Mouse (Mus musculus): ENCODE measurements around the gene Hemgn.

Gene Hemgn

GRCm38 (mm10) chr4:46359539-46360253 is 53.6 kb downstream of the Hemgn start:
- no peak for DNase-seq (ENCODE audit: low read depth, low spot score)

DNA sequence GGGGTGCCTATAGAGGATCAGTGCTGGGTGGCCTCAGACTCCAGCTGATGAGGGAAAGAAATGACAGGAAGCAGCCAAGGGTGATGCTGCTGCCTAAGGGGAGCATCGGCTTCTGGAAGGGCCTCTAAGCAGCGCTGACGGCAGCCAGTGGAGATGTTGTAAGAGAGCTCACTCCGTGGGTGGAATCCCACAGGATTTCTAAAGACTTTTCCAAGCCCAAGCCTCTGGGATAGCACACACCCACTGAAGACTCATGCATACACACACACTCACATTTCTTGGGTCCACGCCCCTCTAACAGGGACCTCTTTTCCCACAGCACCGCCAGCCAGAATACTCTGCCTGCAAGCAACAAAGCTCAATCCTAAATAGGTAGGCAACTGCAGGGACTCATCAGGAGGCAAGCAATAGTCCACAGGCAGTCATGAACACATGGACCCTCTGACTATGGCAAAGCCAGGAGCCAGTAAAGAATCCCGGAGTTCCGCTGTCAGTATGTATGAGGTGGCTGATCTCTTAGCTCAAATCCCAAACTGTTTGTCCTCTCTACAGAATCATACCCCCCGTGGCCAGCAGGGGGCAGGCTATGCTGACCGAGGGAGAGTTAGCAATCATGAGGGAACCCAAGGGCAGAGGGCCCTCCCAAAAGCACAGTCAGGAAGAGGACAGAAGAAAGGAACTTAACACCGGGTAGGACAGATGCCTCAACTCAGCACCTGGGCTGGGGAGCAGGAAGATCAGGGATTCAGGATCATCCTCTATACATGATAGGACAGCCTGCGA is 56.8 kb downstream of the Hemgn start:
- no peak for DNase-seq (ENCODE audit: low read depth, low spot score)

- no peak for DNase-seq (ENCODE audit: low read depth, low spot score)
Observed at GRCm38 (mm10) chr4:46353045-46353444, 60.3 kb downstream of the Hemgn start.

DNA sequence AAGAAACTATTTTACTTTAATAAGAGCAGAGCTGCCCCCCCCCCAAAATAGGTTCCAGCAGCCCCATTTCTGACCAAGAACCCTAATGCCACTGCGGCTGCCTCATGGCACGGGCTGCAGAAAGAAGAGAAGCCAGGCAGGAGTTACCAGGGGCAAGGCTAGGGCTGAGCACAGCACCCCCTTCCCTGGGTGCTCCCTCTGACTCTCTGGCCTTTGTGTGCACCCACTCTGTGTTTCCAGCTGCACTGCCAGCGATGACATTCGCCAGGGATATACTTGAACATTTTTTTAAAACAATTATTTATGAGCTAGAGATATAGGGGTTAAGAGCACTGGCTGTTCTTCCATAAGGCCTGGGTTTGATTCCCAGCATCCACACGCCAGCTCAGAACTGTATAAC is 63.8 kb downstream of the Hemgn start:
- DNase-seq (ENCODE audit: low read depth, low spot score) = no peak

DNA sequence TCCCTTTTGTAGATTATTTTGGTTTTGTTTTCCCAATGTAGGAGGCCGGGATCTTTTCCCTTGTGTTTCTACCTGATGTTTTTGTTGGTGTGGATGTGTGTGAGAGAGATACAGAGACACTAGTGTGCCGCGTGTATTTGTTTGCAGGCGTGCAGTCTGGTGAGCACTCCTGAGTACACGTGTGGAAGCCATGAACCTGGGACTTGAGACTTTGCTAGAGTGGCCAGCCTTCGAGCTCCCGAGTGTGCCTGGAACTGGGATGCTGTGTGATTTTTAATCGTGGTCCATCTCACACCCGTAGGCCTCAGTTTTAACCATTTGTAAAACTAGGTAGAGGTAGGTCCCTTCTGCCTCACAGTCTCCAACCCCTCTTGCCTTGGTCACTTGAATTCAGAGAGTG is 64.4 kb downstream of the Hemgn start:
- DNase-seq (ENCODE audit: low read depth, low spot score) = no peak

GRCm38 (mm10) chr4:46347580-46348515 is 65.5 kb downstream of the Hemgn start:
- DNase-seq (ENCODE audit: low read depth, low spot score) = no peak

- no peak for DNase-seq (ENCODE audit: low read depth, low spot score)
Observed at GRCm38 (mm10) chr4:46347141-46347540, 66.2 kb downstream of the Hemgn start.

- DNase-seq (ENCODE audit: low read depth, low spot score) = no peak
Observed at GRCm38 (mm10) chr4:46346221-46346620, 67.1 kb downstream of the Hemgn start.

DNA sequence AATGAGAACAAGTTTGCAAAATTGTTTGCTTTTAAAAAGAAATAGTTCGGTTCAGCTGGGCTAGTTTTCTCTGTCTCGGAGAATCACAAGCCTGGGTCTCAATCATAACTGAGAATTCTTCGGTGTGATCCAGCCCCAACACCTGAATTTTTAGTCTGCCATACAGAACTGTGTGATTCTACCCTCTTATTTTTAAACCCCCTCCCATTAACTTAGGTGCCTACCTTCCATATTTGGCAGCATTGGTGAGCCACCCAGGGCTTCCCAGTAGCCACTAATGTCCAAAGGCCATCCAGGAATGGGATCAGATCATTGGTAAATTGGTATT is 67.6 kb downstream of the Hemgn start:
- no peak for DNase-seq (ENCODE audit: low read depth, low spot score)

DNA sequence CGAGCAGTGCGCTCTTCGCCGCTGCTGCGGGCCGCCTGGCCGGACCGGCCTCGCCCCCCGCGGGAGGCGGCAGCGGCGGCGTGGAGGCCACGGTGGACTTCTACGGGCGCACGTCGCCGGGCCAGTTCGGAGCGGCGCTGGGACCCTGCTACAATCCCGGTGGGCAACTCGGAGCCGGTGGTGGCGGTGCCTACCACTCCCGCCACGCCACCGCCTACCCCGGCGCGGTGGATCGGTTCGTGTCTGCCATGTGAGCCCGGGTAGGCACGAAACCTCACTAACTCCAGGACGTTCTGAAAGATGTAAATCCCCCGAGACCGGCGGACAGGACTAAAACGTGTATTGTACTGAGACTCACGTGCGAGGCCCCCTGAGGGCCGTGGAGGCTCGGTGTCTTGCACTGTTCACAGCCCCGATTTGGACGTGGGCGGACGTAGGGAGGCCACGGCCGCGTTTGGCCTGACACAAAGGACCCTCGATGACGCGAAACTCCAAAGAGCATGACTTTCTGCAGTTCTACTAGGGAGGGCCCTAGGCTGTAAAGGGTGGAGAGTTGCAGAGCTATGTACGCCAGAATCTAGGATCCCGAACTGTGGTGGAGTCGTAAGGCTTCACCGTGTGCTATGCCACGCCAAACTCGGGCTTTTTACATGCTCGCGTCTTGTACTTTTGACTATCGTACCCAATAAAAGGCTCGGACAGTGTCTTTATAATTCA is 68.1 kb downstream of the Hemgn start:
- no peak for DNase-seq (ENCODE audit: low read depth, low spot score)

DNA sequence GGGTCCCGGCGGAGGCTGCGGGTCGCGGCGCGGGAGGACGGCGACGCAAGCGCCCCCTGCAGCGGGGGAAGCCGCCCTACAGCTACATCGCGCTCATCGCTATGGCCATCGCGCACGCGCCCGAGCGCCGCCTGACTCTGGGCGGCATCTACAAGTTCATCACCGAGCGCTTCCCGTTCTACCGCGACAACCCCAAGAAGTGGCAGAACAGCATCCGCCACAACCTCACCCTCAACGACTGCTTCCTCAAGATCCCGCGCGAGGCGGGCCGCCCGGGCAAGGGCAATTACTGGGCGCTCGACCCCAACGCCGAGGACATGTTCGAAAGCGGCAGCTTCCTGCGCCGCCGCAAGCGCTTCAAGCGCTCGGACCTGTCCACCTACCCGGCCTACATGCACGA is 69.0 kb downstream of the Hemgn start:
- no peak for DNase-seq (ENCODE audit: low read depth, low spot score)
